10 mouse cellular contexts compared by ENCODE assay signal in the genomic region with DNA sequence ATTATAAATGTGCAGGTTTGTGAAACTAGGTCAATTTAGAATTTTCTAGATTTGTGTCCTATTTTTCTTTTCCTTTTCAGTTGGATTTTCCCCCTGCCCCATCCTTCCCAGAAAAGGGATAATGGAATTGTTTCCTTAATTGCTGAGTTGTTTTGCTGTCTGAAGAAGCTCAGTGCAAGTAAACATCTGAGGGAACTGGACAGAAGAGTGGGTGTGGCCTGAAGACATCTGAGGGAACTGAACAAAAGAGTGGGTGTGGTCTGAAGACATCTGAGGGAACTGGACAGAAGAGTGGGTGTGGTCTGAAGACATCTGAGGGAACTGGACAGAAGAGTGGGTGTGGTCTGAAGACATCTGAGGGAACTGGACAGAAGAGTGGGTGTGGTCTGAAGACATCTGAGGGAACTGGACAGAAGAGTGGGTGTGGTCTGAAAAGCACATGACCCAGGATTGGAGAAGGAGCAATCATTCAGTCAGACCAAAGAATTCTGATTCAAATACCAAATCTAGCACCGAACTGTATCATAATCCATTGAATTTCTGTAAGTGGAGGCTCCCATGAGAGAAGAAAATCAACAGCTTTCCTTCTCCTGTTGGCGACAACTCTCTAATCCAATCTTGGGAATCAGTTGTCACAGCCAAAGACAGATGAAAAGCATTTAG.
"Had no signal": no experiment of that assay in that cellular context is flagged by ENCODE, and none has a peak within 500 bp of the region (broad histone marks: within the 10 kb centered on the region; RNA-seq: fewer than 3 reads in every experiment).

No protein-coding gene starts in this region.

- DNase-seq: lung, adult 18-20 months; lung, embryonic 14.5 days; lung, postnatal 10 days; lung, postnatal 4 days; right cerebral cortex, postnatal 25 days; right cerebral cortex, postnatal 4 days; spleen, adult 18-20 months; thymus, adult 18-20 months; thymus, postnatal 14 days; thymus, postnatal 36 days had no signal
